Mouse (Mus musculus) olfactory bulb, adult 2 months (tissue): ENCODE results near the gene Golga2.

Source experiments
- CTCF ChIP-seq: fragments of 200-500 bp; IDR thresholded peaks from 2 replicates; pipeline ENCODE4 v1.5.1; 2012; ENCODE audit warnings: low read depth, mild to moderate bottlenecking, low read length, moderate library complexity; ENCODE audit not compliant: insufficient read depth
- POLR2A ChIP-seq: fragments of 200-500 bp; IDR thresholded peaks from 2 replicates; pipeline ENCODE4 v1.6.1; 2012; ENCODE audit warnings: mild to moderate bottlenecking, low read depth, low read length, moderate library complexity; ENCODE audit not compliant: insufficient read depth

GRCm38 (mm10) chr2:32306176-32306575 lies 19.0 kb downstream of the Golga2 start:
- no peak for TF ChIP-seq CTCF
- TF ChIP-seq POLR2A, result no peak
